30 mouse cellular contexts compared by ENCODE assay signal in the genomic region with DNA sequence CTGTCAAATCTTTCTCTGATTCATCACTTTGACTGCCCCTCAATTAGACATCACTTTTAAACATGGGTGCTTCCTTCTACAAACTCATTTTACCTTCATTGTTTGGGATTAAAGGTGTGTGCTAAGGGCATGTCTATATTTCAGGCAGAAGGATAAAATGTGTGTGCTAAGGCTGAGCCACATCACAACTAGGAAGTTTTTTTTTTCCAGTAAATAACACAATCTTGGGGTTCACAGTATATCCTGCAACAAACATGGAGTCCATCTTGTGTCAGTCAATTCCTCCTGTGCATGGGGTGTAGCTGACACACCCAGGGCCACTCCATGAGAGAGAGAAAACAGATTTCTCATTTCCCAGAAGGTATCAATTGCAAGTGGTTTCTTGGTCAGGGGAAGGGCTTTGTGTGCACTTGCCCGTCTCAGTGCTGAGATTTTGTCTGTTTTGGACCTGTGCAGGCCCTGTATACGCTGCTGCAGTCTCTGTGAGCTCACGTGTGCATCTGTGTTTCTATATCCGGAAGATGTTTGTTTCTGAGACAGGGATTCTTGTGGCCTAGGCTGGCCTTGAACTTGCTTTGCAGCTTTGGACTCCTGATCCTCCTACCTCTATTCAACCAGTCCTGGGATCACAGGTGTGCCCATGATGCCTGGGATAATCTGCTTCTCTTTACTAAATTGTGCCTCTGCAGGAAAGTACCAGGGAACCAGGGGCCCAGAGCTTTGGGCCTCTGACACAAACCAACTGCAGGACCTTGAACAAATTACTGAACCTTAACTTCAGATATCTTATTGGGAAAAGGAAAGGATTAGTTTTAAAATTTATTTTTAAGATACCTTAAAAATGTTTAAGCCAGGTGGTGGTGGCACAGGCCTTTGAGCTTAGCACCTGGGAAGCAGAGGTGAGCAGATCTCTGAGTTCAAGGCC.
"Had no signal": no experiment of that assay in that cellular context is flagged by ENCODE, and none has a peak within 500 bp of the region (broad histone marks: within the 10 kb centered on the region; RNA-seq: fewer than 3 reads in every experiment).

No protein-coding gene starts in this region.

- H3K4me3 ChIP-seq: limb, embryonic 10.5 days; limb, embryonic 12.5 days; limb, embryonic 13.5 days; limb, embryonic 15.5 days; liver, embryonic 12.5 days; liver, embryonic 13.5 days; liver, embryonic 15.5 days; lung, embryonic 15.5 days; megakaryocyte, embryonic 14.5 days; midbrain, embryonic 10.5 days; midbrain, embryonic 12.5 days; midbrain, embryonic 13.5 days; midbrain, embryonic 15.5 days; myocyte; neural tube, embryonic 12.5 days had no signal

- H3K4me1 ChIP-seq: limb, embryonic 15.5 days; liver, embryonic 12.5 days; liver, embryonic 13.5 days; liver, embryonic 15.5 days; lung, embryonic 15.5 days; megakaryocyte, embryonic 14.5 days had no signal

- ATAC-seq: liver, embryonic 12.5 days; liver, postnatal 0 days; lung, postnatal 0 days; midbrain, embryonic 13.5 days; midbrain, embryonic 15.5 days; midbrain, embryonic 16.5 days had no signal

- H3K9ac ChIP-seq: limb, embryonic 12.5 days; limb, embryonic 13.5 days; limb, embryonic 15.5 days; liver, embryonic 12.5 days; liver, embryonic 13.5 days; liver, embryonic 14.5 days; liver, embryonic 15.5 days; liver, postnatal 0 days; lung, embryonic 14.5 days; lung, embryonic 15.5 days; midbrain, embryonic 12.5 days; midbrain, embryonic 13.5 days; midbrain, embryonic 15.5 days; neural tube, embryonic 12.5 days had no signal

- H3K27me3 ChIP-seq: limb, embryonic 12.5 days; limb, embryonic 15.5 days; liver, embryonic 12.5 days; liver, embryonic 13.5 days; liver, embryonic 15.5 days; lung, embryonic 15.5 days; megakaryocyte, embryonic 14.5 days; neural tube, embryonic 12.5 days had no signal

- H3K27ac ChIP-seq: limb, embryonic 10.5 days; limb, embryonic 12.5 days; limb, embryonic 13.5 days; limb, embryonic 15.5 days; liver, embryonic 12.5 days; liver, embryonic 13.5 days; liver, embryonic 14.5 days; liver, embryonic 15.5 days; lung, embryonic 15.5 days; macrophage; midbrain, embryonic 10.5 days; midbrain, embryonic 12.5 days; midbrain, embryonic 13.5 days; midbrain, embryonic 15.5 days; neural tube, embryonic 12.5 days had no signal

- H3K36me3 ChIP-seq: limb, embryonic 10.5 days; limb, embryonic 12.5 days; limb, embryonic 13.5 days; limb, embryonic 15.5 days; liver, embryonic 12.5 days; liver, embryonic 13.5 days; liver, embryonic 15.5 days; lung, embryonic 15.5 days; midbrain, embryonic 10.5 days; midbrain, embryonic 12.5 days; midbrain, embryonic 13.5 days; midbrain, embryonic 15.5 days; neural tube, embryonic 12.5 days had no signal

- DNase-seq: left cerebral cortex, postnatal 4 days; liver; liver, embryonic 13.5 days; liver, postnatal 0 days; lung, adult 18-20 months; lung, adult 2 months; lung, embryonic 14.5 days; lung, postnatal 10 days; lung, postnatal 14 days; lung, postnatal 36 days; lung, postnatal 4 days; midbrain, embryonic 14.5 days had no signal
